Mouse (Mus musculus): ENCODE results near the gene P3h4.

P3h4 gene

DNA sequence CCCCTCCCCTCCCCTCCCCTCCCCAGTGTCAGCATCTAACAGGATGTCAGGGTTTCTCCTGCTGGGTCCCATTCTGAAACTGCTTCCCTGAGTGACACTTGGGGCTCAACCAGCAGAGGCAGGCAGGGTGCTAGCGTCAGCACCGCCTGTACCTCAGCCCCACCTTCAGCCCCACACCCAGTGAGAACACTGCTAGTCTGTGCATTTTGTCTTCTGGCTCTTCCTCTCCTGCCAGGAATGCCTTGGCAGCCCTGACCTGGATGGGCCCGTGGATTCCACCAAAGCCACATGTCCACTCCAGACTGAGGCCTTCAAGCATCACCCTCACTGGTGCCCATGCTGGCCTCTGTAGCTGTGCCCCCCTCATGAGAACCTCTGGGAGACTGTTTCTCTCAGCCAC lies 5.0 kb downstream of the P3h4 start:
- intact Hi-C loops (cut with DNase I) = loop anchor here (2.0 kb wide), 1 partner anchor 47 kb away; no protein-coding TSS in a partner anchor

DNA sequence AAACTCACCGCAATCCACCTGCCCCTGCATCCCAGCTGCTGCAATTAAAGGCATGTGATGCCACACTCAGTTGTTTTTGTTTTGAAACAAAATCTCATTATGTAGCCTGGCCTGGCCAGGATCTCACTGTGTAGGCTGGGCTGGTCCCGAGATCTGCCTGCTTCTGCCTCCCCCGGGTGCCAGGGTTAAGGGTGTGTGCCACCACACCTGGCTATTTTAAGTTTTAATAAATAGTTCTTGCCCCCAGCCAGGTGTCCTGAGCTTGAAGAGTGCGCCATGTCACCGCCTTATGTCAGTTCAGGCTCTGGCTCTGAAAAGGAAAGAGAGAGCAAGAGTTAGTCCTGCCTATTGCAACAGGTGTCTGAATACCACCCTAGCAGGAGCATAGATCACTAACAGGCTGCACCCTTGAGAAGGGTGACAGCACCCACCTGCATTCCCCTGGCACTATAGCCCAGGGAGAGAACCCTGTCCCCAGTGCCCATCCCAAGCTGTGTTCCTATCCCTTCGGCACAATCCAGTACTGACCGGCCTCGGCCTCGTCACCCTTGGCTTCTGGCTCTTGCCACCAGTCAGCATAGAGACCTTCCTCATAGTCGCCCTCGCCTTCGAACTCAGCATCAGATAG lies 5.7 kb downstream of the P3h4 start:
- intact Hi-C loops (cut with DNase I) = loop anchor here (2.0 kb wide), 1 partner anchor 46 kb away; no protein-coding TSS in a partner anchor

DNA sequence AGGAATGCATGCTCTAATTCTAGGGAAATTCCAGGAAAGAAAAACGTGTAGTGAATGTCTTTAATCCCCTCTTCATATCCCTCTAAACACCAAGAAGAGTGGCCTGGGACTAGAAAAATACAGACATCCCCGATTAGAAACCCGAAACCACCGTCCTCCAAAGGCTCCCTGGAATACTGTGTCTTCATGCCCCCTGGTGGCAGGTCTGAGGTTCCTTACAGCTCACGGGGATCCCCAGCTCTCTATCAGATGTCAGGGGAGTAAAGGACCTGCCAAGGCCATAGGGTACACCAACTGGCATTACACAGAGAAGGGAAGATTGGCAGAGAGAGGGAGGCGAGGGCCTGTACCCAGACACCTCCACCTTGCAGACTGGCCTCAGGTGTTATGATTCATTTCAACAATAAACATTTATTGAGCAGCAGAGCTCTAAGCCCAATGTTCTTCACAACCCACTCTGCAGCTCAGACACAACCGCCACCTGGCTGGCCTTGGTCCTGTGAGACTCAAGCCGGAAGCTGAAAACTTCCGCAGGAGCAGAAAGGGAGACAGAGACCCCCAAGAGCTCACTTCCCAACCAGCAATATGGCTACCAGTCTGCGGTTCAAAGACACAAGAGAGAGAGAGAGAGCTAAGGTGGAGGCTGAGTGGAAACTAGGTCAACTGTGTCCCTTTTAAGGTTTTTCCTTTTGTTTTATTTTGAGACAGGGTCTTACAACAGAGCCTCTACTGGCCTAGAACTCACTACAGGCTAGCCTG lies 6.4 kb downstream of the P3h4 start:
- intact Hi-C loops (cut with DNase I) = loop anchor here (2.0 kb wide), 1 partner anchor 45 kb away; no protein-coding TSS in a partner anchor

DNA sequence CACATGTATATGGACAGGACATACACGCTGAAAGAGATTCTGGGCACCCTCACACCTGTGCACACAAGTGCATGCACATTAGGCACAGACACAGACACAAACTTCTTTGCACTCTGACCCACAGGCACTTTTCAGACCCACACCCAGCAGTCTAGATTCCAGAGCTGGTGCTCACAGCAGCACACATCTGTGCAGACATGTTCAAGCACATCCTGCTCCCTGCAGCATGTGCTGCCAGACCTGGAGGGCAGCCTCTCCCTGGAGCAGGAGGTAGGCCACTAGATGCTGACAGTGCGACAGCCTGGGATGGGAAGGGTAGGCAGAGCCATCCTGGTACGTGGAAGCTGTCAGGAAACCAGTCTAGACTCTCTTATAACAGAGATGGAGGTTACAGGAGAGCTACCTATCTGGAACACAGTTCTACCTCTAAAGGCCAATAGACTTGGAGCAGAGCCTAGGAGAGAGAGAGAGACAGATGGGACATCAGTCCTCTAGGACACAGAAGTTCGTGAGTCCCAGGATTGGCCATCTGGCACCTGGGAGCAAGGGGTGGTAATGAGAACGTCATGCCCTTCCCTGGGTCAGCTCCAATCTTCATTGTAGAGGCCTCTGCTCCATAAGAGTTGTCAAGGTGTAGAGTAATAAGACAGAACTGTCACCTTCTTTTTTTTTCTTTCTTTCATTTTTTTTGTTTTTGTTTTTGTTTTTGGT lies 7.5 kb downstream of the P3h4 start:
- intact Hi-C loops (cut with DNase I) = no loop called here

DNA sequence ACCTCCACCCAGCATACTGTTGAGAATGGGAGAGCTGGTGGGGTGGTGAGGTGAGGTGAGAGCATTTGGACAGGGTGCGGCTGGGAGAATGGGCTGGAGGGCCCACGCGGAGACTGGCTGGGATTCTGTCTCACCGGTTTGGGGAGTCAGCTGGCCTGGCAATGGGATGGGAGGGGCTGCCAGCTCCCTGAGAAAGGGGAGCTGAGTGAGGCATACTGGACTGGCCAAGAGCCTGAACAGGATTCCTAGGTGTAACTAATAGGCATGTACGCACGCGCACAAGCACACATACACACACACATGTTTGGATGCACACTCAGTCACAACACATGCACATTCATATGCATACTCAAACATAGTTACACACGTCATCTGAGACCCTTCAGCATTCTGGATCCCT lies 8.4 kb downstream of the P3h4 start:
- intact Hi-C loops (cut with DNase I) = no loop called here

DNA sequence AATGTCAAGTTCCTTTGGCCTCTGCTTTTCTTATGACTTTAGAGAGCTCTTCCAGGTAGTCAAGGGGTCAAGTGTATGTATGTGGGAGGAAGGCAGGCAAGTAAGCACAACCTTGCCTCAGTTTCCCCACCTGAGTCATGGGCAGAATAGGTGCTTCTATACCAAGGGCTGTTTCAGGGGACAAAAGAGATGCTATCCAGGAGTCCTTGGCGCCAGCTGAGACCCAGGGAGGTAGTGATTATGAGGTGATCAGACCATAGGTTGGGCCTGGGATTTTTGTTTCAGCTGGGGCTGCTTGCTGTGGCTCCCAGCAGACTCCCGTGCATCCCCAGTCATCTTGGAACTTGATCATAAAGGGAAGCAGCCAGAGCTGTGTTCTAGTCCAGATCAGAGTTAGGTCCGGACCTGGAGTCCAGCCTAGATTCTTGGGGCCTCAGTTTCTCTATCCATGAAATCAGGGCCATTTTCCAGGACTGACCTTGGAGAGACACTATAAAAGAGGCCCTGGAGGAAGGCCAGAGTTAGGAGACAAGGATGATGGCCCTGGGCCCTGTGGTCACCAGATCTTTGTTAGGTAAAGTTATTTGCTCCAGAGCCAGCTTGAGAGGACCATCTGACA lies 10.1 kb downstream of the P3h4 start:
- intact Hi-C loops (cut with DNase I) = no loop called here

DNA sequence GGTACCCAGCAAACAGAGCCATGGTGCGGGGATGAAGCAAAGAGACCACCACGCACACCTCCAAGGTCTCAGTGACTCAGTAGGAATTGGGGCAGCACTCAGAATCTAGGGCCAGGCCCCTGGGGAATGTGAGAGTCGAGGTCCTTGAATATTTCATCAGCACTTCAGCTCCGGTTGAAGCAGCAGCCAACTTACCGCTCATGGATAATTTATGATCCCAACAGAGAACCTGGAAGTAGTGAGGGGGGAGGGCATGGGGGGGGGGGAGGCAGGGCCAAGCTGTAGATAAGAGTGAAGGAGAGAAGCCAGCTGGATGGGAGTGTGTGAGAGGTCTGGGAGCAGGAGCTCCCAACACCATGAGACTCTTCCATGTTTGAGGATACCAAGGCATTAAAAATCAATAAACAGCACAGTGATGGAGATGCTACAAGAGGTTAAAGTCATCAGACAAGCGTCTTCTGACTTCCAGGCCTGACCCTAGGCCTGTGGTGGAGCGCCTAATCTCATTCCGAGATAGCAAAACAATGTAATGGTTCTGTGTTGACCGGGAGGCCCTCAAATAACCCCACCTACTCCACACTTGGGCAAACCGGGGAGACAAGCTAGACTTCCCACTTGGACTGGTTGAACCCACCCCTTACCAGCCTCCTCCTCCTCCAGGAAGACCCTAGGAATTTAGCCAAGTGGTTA lies 11.0 kb downstream of the P3h4 start:
- intact Hi-C loops (cut with DNase I) = no loop called here

DNA sequence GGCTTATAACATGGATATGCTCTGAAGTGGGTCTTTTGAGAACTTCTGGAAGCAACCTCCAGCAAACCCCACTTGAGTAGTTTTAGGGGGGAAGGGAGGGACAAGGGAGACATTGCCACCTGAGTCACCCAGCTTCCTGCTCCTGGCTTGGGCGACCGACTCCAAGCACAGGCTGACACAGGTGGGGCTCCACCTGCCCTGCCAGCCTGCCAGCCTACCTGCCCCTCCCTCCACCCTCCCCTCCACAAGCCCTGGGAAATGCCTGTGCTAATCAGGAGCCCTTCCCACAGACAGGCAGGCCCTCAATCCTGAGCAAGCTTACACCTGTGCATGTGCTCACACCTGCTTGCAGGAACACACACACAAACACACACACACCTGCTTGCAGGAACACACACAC lies 12.0 kb downstream of the P3h4 start:
- intact Hi-C loops (cut with DNase I) = no loop called here

DNA sequence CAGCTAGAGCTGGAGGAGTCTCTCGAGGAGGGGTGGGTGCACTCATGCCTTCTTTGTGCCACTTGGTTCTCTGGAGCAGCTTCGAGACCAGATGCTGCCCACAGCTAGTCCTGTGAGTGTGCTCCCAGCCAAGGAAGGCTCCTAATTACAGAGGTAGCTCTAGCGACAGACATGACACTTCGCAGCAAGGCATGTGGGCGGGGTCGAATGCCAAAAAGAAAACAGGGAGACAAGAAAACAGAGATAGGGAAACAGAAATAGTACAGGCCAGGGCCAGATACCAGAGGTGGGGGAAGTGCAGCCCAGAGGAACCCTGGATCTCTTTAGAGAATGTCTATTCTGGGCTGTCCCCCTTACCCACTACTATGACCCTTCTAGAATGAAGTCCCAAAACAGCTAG lies 12.4 kb downstream of the P3h4 start:
- intact Hi-C loops (cut with DNase I) = no loop called here

DNA sequence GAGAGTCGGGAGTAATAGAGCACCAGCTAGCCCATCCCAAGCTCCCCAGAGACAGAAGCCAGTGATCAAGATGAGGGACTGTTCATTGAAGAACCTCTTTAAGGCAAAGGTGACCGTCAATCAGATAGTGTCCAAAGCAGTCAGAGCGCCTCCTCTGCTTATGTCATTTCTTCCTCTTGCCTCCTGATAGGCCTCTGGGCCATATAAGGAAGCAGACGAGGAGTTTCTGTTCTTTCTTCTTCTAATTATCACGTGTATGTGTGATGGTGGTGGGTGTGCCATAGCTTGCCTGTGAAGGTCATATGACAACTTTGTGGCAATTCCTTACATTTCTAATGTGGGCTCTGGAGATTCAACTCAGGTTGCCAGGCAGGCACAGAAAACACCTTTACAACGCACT lies 13.8 kb downstream of the P3h4 start:
- intact Hi-C loops (cut with DNase I) = no loop called here

DNA sequence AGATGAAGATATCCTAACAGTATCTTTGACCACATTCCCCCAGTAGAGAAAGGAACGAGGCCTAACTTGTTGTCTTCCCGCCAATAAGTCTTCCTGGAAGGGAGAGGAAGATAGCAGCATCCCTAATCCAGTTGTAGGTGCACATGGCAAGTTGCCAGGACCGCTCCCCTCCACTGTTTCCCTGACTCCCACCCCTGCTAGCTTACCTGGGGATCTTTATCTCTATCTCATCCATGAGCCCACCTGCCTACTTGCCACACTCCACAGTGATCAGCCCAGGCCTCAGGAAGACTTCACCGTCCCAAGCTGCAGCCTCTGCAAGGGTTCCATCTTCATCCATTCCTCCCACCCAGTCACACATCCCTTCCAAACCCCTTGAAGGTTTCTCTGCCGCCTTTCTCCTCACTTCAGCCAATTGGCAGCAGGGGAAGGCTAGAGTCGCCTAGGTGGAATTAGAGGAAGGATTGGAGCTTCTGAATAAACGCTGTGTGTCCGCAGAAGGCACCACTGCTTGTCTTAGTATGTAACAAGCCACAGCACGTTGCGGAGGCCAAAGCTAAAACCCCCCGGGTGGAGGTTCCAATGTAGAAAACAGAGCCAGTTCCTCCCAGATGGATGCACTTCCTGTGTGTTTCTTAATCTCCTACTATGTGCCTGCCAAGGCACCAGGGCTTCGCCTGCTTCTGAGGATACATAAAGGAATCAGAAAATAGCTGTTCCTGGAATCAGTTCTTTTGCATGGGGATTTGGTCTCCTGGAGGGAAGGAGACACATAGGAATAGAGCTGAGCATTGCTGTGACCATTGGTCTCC lies 14.7 kb downstream of the P3h4 start:
- intact Hi-C loops (cut with DNase I) = no loop called here

DNA sequence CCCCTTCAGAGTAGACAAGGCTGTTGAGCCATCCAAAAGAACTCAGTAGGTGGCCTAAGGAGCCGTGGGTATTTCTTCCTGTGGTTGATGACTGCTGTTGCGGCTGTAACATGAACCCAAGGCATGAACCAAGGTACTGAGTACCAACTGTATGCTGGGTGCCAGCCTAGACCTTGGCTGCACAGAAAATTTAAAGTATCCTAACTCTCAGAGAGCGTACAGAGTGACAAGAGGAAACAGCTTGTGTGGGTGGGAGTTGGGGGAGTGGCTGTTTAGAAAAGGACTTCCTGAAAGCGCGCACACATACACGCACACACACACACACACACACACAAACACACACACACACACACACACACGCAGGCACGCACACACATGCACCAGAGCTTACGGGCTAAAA lies 15.3 kb downstream of the P3h4 start:
- intact Hi-C loops (cut with DNase I) = no loop called here

DNA sequence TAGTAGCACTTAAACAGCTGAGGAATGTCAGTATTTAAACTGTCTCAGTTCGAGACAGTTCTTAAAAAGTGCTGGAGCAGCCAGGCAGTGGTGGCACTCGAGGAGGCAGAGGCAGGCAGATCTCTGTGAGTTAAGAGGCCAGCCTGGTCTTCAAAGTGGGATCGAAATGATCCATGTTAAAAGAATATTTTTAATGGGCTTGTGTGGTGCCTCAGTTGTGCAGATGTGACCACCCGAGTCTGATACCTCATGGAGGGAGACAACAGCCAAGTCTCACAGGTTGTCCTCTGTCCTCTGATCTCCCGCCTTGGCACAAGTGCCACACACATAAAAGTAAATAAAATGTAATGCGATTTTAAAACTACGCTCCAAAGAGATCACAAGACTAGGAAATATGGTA lies 16.1 kb downstream of the P3h4 start:
- intact Hi-C loops (cut with DNase I) = no loop called here

DNA sequence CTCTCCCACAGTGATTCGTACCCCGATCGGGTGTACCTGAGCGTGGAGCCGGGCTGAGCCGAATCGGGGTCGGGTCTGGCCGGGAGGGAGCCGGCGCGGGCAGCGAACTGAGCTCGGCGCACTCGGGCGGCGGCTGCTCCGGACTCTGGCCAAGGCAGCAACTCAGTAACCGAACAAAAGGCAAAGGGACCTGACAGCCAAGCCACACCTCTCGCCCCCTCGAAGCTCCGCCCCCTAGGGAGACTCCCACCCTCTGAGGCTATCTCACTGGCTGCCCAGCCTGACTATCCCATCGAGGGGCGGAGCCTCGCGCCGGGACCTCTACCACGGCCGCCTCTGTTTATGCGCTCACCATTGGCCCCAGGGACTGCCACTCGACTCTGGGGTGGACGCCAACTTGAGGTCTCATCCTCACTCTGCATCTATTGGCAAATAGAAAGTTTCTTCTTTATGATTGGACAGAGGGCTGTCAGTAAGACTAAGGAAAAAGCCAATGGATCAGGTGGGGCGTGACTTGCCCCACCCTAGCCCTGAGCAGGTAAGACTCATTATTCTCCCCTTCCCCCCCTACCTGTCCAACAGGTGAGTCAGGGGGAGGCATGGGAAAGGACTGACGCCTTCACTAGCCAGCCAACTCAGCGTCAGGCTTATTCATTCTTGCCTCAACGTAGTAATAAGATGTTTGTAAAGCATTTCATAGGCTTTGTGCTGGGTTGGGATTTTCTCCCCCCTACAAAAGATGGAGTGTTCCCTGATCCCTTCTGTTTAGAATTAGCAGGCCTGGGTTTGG lies 16.8 kb downstream of the P3h4 start, which contains the start of gene Jup:
Gene Jup, minus strand, starts transcription at position 164 of the 790 bp plus-strand sequence.
- intact Hi-C loops (cut with DNase I) = no loop called here

DNA sequence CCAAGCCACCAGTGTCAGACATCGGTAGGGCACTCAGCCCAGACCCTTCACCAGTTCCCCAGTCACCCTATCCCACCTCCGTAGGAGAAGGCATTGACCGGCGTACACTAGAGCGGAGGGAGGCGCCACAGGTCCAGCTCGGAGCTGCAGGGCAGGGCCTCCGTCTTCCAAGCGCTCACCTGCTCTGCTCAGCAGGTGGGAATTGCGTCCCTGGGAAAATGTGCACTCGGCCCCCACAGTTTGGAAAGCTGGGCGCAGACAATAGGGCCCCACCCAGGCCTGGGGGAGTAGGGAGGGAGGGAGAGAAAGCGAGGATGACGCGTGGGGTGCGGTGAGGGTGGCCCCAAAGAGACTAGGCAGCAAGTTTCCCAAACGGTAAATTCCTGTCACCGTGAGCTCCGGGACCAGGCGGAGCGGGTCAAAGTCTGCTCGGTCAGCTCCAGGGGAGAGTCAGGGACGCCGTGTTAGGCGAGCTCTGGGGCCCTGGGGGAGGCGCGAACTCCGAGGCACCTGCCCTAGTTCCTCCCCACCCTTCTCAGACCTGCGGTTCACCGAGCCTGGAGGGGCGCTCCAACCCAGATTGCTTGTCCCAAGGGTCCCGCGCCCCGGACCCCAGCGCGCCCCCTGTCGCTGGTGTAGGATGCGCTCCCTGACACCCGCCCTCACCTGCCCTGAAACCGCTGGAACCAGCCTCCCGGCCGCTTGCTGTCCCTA lies 17.6 kb downstream of the P3h4 start:
- intact Hi-C loops (cut with DNase I) = no loop called here

DNA sequence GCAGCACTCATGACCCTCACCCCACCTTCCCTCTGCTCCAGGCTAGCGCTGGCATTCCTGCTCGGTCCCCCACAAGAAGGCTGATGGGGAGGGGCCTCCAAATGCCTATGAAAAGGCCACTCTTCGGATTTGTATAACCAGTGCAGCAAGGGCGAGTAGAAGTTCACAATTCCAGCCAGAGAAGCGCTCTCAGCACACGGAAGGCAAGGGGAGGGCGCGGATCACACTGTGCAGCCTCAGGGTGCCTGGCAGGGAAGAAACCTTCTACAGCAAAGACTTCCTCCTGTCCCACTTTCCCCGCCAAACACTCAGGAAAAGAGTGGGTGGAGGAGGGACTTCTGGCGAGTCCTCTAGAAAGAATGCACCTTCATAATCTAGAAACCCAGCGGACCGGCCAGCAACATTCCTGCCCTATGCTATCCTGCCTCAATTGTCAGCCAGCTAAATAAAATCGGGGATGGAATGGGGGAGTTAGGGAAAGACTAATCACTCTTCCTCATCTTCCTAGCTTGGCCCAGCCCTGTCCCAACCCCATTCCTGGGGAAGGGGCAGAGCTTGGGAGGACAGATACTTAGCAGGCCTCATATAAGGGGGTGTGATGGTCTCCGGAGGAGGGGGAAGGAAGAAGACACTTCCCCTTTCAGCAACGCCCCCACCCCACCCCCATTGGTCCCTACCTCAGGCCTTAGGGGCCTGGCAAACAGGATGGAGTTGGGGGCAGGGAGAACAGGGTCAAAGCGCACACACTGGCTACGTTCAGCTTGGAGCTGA lies 18.6 kb downstream of the P3h4 start:
- intact Hi-C loops (cut with DNase I) = no loop called here

DNA sequence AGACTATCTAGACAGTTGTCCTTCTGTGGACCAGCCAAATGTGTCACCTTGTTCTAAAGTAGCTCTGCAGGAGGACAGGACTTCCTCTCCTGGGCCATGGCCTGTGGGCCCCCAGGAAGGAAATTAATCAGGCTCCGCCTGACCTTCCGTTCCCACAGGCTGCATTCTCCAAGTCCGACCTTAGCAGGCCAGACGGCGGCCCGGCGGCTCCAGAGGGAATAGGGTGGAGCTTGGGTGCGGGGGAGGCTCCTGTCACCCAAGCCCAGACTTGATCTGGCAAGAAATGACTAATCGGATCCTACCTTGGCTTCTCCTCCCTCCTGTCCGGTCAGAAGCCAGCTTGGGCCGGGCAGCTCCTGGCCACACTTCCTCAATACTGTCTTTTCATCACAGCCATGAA lies 19.4 kb downstream of the P3h4 start:
- intact Hi-C loops (cut with DNase I) = no loop called here

All from adrenal gland (tissue).